Mouse (Mus musculus) spleen, adult 2 months (tissue): Measurements from ENCODE around the gene Sobp.

Source experiments
- CTCF ChIP-seq: fragments of 200-500 bp; IDR thresholded peaks from 2 replicates; pipeline ENCODE4 v1.5.1; 2011; ENCODE audit warnings: mild to moderate bottlenecking, inconsistent platforms; ENCODE audit not compliant: insufficient read depth, insufficient read length, insufficient replicate concordance; ENCODE audit errors: extremely low read depth
- POLR2A ChIP-seq: fragments of 200-500 bp; IDR thresholded peaks from 2 replicates; pipeline ENCODE4 v1.6.1; 2011; ENCODE audit warnings: low read depth, low read length, inconsistent platforms

GRCm38 (mm10) chr10:43220910-43221625, 46.7 kb upstream of the Sobp start, which contains the start of gene Pdss2:
- TF ChIP-seq POLR2A, result peak; percentile 98
- no peak for TF ChIP-seq CTCF
